Mouse (Mus musculus) myocyte (in vitro differentiated cells): Measurements from ENCODE around the gene Klhdc10. TPM values are rescaled to one million over a fixed set of nuclear protein-coding genes. Genes with fewer than 3 reads are reported as not detected.
A peak's percentile ranks its signal among the peaks of the same experiment; 100 is the strongest.

Source experiments
- H3K27me3 ChIP-seq: one replicate; pipeline ENCODE4 v1.6.1; 2011; ENCODE audit not compliant: control insufficient read depth, insufficient read depth, insufficient read length
- H3K36me3 ChIP-seq: one replicate; pipeline ENCODE4 v1.6.1; 2011; ENCODE audit not compliant: control insufficient read depth, insufficient read depth
- H3K4me2 ChIP-seq: one replicate; pipeline ENCODE4 v1.6.1; 2011; ENCODE audit warnings: low read depth, control low read depth
- H3K4me3 ChIP-seq: one replicate; pipeline ENCODE4 v1.5.1; 2011; ENCODE audit warnings: mild to moderate bottlenecking, control low read depth, moderate library complexity
- H3K79me2 ChIP-seq: one replicate; pipeline ENCODE4 v1.6.1; 2011; ENCODE audit not compliant: control insufficient read depth, insufficient read depth
- H3ac ChIP-seq: one replicate; pipeline ENCODE4 v1.6.1; 2011; ENCODE audit not compliant: control insufficient read depth, insufficient read length
- CEBPB ChIP-seq: IDR thresholded peaks from 2 replicates; pipeline ENCODE4 v1.6.1; 2011; ENCODE audit warnings: mild to moderate bottlenecking, moderate library complexity; ENCODE audit not compliant: poor library complexity, insufficient read depth, severe bottlenecking
- E2F4 ChIP-seq: IDR thresholded peaks from one replicate; pipeline ENCODE4 v1.6.1; 2011; ENCODE audit warnings: mild to moderate bottlenecking, control low read depth, moderate library complexity; ENCODE audit not compliant: insufficient read depth
- MAX ChIP-seq: IDR thresholded peaks from one replicate; pipeline ENCODE4 v1.6.1; 2011; ENCODE audit warnings: low read depth, mild to moderate bottlenecking, control low read depth
- MYOD1 ChIP-seq, 3 experiments: IDR thresholded peaks; one replicate each; pipeline ENCODE4 v1.6.1; 2011; ENCODE audit warnings: control low read depth in 2 of 3, low read depth in 2 of 3, mild to moderate bottlenecking in 2 of 3, moderate library complexity in 1 of 3; ENCODE audit not compliant: insufficient read length in 2 of 3, control insufficient read depth in 1 of 3
- MYOG ChIP-seq, 3 experiments: IDR thresholded peaks; one replicate each; pipeline ENCODE4 v1.6.1; 2011; ENCODE audit warnings: control low read depth in 2 of 3, low read depth in 2 of 3, mild to moderate bottlenecking in 2 of 3; ENCODE audit not compliant: insufficient read length in 2 of 3, control insufficient read depth in 1 of 3, insufficient read depth in 1 of 3
- POLR2A ChIP-seq: IDR thresholded peaks from one replicate; pipeline ENCODE4 v1.6.1; 2011; ENCODE audit warnings: low read depth, mild to moderate bottlenecking, control low read depth, moderate library complexity; ENCODE audit not compliant: insufficient read length
- POLR2AphosphoS2 ChIP-seq: IDR thresholded peaks from one replicate; pipeline ENCODE4 v1.6.1; 2011; ENCODE audit warnings: low read depth, control low read depth; ENCODE audit not compliant: insufficient read length
- REST ChIP-seq: IDR thresholded peaks from one replicate; pipeline ENCODE4 v1.6.1; 2011; ENCODE audit warnings: mild to moderate bottlenecking, control low read depth, moderate library complexity; ENCODE audit not compliant: insufficient read depth, insufficient read length
- SRF ChIP-seq: IDR thresholded peaks from one replicate; pipeline ENCODE4 v1.6.1; 2011; ENCODE audit warnings: low read depth; ENCODE audit not compliant: control insufficient read depth, insufficient read length
- TCF12 ChIP-seq: IDR thresholded peaks from one replicate; pipeline ENCODE4 v1.6.1; 2011; ENCODE audit warnings: mild to moderate bottlenecking, control low read depth; ENCODE audit not compliant: poor library complexity, insufficient read depth, severe bottlenecking
- TCF3 ChIP-seq: IDR thresholded peaks from one replicate; pipeline ENCODE4 v1.6.1; 2011; ENCODE audit warnings: low read depth, control low read depth; ENCODE audit not compliant: insufficient read length
- USF1 ChIP-seq: IDR thresholded peaks from one replicate; pipeline ENCODE4 v1.6.1; 2011; ENCODE audit warnings: low read depth, mild to moderate bottlenecking, control low read depth, moderate library complexity
- polyA plus RNA-seq: library from polyadenylated mRNA; unstranded; fragments of >200 nt; fragmentation: generic; extraction: Trizol; gene quantifications from one replicate; pipeline ENCODE4 v1.2.1, GENCODE M21; 2012; ENCODE audit warnings: missing spikeins

The Klhdc10 gene
- polyA plus RNA-seq, 1 experiment, result 49.1 TPM

DNA sequence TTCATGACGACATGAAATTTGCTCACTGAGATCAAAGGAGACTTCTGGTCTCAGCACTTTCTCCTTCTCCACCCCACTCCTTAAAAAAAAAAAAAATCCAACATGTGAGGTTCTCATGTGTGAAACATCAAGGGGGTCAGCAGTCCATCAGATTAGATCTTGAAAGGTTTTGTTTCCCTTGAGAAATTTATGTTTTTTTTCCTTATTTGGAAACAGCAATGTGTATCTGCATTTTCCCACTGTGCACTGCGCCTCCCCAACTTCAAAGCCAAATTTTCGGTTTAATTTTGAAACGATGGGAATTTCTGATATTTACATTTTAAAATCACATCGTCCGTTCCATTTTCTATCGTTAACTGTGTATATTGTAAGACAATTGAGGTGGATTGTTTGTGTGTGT, 952 bp upstream of the Klhdc10 start:
- TF ChIP-seq MYOG (IDR thresholded peaks at IDR 0.05; ENCODE audit: control insufficient read depth in 1 of 3, insufficient read depth in 1 of 3, insufficient read length in 2 of 3, low read depth in 2 of 3) (no peak), REST (no peak), CEBPB (no peak), MYOD1 (IDR thresholded peaks at IDR 0.05; ENCODE audit: control insufficient read depth in 1 of 3, insufficient read length in 2 of 3, low read depth in 2 of 3) (no peak), TCF3 (no peak), E2F4 (no peak), SRF (no peak), TCF12 (no peak), USF1 (no peak)
- Histone ChIP-seq H3K4me3 (peak overlapping the region; percentile 55), H3K27me3 (no peaks in the 10 kb centered on the region), H3K36me3 (no peaks in the 10 kb centered on the region), H3K79me2 (peaks cover 36% of the 10 kb centered on the region), H3ac (peak overlapping the region; percentile 24), H3K4me2 (peak overlapping the region; percentile 94)

DNA sequence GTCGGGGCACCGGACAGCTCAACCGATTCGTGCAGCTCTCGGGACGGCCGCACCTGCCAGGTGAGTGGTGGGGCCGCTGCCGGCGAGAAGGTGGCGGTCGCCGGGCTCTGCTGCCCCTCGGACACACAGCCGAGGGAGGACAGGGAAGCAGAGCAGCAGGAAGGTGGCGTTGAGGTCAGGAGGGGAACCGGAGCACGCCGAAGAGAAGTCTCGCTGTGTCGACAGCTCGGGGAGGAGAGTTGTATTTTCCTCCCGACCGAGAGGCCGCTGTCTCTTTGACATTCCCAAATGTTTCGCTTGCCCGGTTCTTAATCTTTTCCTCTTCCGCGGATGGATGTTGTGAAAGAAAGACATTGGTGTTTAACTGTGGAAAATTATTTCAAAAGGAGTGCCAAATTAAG, 423 bp downstream of the Klhdc10 start:
- H3K27me3 ChIP-seq, result no peaks in the 10 kb centered on the region
- H3K36me3 ChIP-seq, result no peaks in the 10 kb centered on the region
- H3ac ChIP-seq, result peak overlapping the region; percentile 24
- peaks cover 50% of the 10 kb centered on the region for H3K79me2 ChIP-seq
- TF ChIP-seq MYOD1 (IDR thresholded peaks at IDR 0.05; ENCODE audit: control insufficient read depth in 1 of 3, insufficient read length in 2 of 3, low read depth in 2 of 3) (no peak), SRF (no peak), TCF3 (no peak)
- peak overlapping the region; percentile 74 for H3K4me2 ChIP-seq
- peak overlapping the region; percentile 55 for H3K4me3 ChIP-seq

DNA sequence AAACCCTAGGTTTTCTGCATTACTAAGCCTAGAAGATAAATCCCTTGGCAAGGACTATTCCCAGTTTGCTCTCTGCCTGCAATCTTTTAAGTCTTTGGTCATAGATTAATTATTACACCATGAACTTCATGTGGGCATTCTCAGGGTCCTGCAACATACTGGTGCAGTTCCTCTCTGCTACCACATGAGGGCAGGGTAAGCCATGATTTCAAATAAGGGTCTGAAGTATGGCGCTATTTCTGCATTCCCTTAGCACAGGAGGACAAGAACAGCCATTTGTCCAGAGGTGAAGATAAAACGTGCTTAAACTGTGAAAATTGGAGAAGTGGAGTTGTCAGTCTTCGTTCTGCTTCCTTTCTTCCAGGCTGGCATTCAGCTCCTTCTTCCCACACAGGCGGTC, 1.8 kb downstream of the Klhdc10 start:
- peak overlapping the region; percentile 74 for H3K4me2 ChIP-seq
- peak overlapping the region; percentile 55 for H3K4me3 ChIP-seq
- peaks cover 63% of the 10 kb centered on the region for H3K79me2 ChIP-seq
- H3ac ChIP-seq, result no peak overlapping the region
- H3K36me3 ChIP-seq, result no peaks in the 10 kb centered on the region
- TF ChIP-seq SRF, result no peak
- no peak for TF ChIP-seq MYOG (IDR thresholded peaks at IDR 0.05; ENCODE audit: control insufficient read depth in 1 of 3, insufficient read depth in 1 of 3, insufficient read length in 2 of 3, low read depth in 2 of 3)
- no peak for TF ChIP-seq TCF12
- no peak for TF ChIP-seq POLR2AphosphoS2
- no peak for TF ChIP-seq POLR2A
- no peak for TF ChIP-seq MAX
- no peak for TF ChIP-seq REST
- TF ChIP-seq MYOD1 (IDR thresholded peaks at IDR 0.05; ENCODE audit: control insufficient read depth in 1 of 3, insufficient read length in 2 of 3, low read depth in 2 of 3), result no peak
- no peak for TF ChIP-seq E2F4
- TF ChIP-seq TCF3, result no peak
- no peak for TF ChIP-seq USF1
- TF ChIP-seq CEBPB, result no peak
- H3K27me3 ChIP-seq, result no peaks in the 10 kb centered on the region

DNA sequence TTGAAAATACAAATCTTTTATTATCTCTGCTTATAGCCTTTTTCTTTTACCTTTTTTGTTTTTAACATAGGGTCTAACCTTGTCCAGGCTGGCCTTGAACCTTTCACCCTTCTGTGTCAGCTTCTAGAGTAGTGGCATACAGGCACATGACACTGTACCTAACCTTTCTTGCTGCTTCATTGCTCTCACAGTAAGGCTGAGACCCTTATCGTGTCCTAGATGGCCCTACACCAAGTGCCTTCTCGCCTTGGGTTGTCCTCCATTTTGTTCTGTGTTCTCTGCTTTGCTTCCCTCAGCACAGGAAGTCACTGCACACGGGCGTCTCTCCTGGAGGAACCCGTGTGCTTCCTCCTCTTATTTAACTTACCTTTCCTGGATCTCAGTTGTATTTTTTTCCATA, 3.0 kb downstream of the Klhdc10 start:
- H3K36me3 ChIP-seq, result no peaks in the 10 kb centered on the region
- no peak overlapping the region for H3K4me2 ChIP-seq

DNA sequence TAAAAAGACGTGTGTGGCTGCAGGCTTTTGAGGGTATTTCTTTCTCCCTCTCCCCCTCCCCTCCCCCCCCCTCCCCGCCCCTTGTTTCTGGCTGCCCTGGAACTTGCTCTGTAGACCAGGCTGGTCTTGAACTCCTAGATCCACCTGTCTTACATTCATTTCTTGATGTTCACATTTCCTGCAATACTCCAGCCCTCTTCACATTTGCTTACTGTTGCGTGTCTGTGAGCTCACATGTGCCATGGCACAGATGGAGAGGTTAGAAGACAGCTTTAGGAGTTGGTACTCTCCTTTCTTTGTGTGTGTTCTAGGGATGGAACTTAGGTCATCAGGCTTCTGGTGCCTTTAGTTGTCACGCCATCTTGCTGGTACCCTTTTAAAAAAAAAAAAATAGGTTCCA, 6.6 kb downstream of the Klhdc10 start:
- no peak overlapping the region for H3ac ChIP-seq
- no peak overlapping the region for H3K4me2 ChIP-seq
- no peak overlapping the region for H3K4me3 ChIP-seq
- H3K27me3 ChIP-seq, result no peaks in the 10 kb centered on the region
- TF ChIP-seq REST, result no peak
- no peak for TF ChIP-seq E2F4
- no peak for TF ChIP-seq POLR2A
- no peak for TF ChIP-seq MYOD1 (IDR thresholded peaks at IDR 0.05; ENCODE audit: control insufficient read depth in 1 of 3, insufficient read length in 2 of 3, low read depth in 2 of 3)
- no peak for TF ChIP-seq MAX
- no peak for TF ChIP-seq TCF12
- no peak for TF ChIP-seq POLR2AphosphoS2
- peaks cover 94% of the 10 kb centered on the region for H3K79me2 ChIP-seq
- H3K36me3 ChIP-seq, result no peaks in the 10 kb centered on the region

More for the DNA sequence above, 3.0 kb downstream of the Klhdc10 start:
- no peak for TF ChIP-seq MYOD1 (IDR thresholded peaks at IDR 0.05; ENCODE audit: control insufficient read depth in 1 of 3, insufficient read length in 2 of 3, low read depth in 2 of 3)
- TF ChIP-seq USF1, result no peak
- no peak for TF ChIP-seq POLR2AphosphoS2
- no peak for TF ChIP-seq REST
- no peak for TF ChIP-seq TCF12
- no peak for TF ChIP-seq TCF3
- no peak for TF ChIP-seq MAX
- no peak for TF ChIP-seq CEBPB
- no peak for TF ChIP-seq POLR2A
- no peak for TF ChIP-seq SRF
- no peaks in the 10 kb centered on the region for H3K27me3 ChIP-seq
- no peak overlapping the region for H3ac ChIP-seq
- peaks cover 73% of the 10 kb centered on the region for H3K79me2 ChIP-seq
- no peak overlapping the region for H3K4me3 ChIP-seq
